Mouse (Mus musculus) thymus, postnatal 36 days (tissue): ENCODE results near the gene Ppwd1.
A peak's percentile ranks its signal among the peaks of the same experiment; 100 is the strongest.
"Not testable (repeated sequence)": the region's sequence is repeated elsewhere in the genome, so short reads cannot be mapped to it uniquely, and the experiment has no call there.

ENCODE experiments used
- DNase-seq, 2 experiments: peaks; one replicate each; pipeline ENCODE4 v3.0.0; 2022; ENCODE audit warnings: mixed read lengths in 2 of 2

The Ppwd1 gene

DNA sequence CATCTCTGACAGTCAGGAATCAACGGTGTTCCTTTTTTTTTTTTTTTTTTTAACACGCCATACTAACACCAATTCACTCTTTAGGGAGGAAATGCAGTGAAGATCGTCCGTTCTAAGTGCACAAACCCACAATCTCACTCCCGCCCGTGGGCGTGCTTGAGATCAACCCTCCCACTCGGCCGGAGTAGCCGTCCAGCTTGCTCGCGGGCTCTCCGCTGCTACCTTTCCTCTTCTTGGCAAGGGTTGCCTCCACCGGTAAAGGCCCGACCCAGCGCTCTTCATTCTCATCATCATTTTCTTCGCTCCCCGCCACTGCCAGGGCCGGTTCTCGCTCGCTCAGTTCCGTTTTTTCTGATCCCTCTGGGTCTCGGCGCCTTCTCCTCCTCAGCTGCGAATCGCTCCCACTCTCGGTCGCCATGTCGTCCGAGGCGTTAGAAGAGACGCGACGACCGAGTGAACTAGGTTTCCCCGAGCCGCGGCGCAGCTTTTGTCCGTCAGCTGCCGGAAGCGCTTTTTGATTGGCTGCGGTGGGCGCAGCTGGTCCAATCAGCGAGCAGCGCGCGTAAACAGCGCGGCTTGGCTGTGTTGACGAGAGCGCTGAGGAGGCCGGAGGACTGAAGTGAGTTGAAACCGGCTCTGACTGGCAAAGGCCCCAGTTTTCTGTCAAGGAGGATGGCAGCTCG, at the start of gene Ppwd1, which contains the start of gene Cenpk:
Gene Ppwd1, minus strand, starts transcription at position 460 of the 683 bp plus-strand sequence.
Gene Cenpk, plus strand, starts transcription at position 228 of the 683 bp plus-strand sequence.
- peak; percentile 95 to 96 for DNase-seq

DNA sequence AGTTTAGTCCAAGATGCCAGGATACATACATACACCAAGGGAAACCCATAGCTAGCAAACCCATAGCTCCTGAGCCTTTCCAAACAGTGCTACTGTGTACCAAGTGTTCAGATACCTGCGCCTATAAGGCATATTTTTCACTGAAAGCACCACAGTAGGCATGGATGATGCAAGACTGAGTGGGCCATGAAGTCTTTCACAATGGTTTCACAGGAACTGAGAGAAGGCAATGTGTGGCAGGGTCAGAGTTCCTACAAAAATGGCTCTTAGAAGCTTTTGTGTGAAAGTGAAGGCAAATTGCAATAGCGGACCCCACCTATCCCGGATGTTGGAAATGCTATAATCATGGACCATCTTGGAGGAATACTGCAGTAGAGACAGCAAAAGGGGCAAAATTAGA, 30.4 kb upstream of the Ppwd1 start:
- no peak for DNase-seq

DNA sequence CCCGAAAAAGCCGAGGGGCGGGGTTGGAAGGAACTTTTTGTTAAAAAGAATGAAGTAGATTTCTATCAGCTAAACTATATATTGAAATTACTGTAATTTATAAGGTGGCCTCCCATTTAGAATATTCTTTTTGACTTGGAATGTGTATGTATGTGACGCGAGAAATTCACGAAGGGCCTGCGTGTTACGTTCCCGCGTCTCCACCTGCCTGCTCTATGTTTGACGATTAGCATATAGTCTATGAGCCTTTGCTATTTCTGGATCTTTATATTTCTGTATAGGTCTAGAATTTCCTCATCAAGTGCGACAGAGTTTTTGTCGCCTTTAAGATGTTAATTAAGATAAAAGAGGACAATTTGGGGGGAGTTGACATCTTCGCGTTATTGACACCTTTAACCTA, 538 bp upstream of the Ppwd1 start:
- DNase-seq = no peak

DNA sequence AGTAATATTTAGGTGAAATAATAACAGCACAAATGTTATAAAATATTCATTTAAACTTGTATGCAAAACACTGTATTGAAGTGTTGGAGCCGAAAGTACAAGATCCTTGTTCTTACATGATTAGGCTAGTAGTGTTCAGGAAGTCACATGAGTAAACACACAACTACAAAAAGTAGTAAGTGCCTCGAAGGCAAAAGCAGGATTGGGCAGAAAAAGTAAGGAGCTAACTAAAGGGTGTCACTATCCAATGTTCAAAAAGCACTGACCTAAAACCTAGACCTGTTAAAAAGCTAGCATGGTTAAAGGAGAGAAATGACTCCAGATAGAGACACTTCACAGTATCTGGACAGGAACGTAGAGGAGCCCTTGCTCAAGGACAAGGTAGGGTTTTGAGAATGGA, 1.2 kb downstream of the Ppwd1 start:
- DNase-seq = no peak

DNA sequence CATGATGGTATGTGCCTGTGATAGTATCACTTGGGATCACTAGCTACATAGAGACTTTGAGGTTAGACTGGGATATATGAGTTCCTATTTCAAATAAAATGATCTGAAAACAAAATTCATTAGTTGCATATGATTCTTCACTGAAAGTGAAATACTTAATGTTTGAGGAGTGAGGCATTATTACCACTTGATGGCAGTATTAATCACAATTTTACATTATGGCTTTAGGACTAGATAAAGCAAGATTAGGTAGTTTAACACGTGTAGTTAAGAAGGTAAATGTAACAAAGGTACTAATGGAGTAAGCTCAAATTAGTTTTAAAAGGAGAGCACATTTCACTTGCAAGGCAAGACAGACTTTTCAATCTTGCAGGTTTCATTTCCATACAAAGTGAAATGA, 24.3 kb downstream of the Ppwd1 start:
- DNase-seq = no peak

DNA sequence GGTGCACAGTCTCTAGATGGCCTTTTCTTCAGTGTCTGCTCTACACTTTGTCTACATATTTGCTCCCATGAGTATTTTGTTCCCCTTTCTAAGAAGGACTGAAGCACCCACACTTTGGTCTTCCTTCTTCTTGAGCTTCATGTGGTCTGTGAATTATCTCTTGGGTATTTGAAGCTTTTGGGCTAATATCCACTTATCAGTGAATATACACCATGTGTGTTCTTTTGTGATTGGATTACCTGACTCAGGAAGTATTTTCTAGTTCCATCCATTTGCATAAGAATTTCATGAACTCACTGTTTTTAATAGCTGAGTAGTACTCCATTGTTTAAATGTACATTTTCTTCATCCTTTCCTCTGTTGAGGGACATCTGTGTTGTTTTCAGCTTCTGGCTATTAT, 32.8 kb downstream of the Ppwd1 start:
- DNase-seq = not testable (repeated sequence)

DNA sequence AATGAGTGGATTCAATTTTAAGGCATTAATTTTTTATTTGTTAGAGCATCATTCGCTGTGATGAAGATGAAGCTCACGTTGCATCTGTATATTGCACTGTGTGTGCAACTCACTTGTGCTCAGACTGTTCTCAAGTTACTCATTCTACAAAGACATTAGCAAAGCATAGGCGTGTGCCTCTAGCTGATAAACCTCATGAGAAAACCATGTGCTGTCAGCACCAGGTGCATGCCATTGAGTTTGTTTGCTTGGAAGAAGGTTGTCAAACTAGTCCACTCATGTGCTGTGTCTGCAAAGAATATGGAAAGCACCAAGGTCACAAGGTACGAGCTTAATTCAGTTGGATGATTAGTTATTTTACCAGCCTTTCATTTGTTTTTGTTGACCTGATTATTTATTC, 41.3 kb downstream of the Ppwd1 start:
- no peak for DNase-seq

DNA sequence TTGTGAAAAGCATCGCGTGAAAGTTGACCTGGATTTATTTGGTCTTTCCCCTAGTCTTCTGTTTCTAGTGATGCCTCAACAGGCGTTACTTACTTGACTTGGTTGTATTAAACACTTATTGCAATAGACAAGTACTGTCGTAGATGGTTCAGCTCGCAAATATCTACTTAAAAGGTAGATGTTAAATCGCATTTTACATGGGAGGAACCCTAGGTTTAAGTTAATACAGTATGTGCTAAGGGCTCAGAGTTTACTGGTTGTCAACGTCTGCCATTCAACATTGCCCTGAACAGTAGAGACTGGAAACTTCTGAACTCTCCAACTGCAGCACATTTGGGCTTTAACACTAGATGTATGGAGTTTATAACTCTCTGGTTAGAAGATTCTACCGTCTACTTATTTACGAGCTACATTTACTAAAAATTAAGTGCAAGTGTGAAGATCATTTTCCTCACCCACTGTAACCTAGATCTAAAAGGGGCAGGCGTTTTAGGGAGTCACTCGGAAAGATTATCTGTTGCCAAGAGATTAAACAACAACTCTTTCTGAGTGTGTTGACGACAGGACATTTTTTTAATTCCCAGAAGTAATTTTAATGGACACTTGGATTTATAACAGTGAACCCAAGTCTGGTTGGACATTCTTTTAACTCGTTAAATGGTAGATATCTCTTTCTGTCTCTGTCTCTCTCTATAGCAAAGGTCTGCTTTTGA, 49.3 kb downstream of the Ppwd1 start:
- DNase-seq = no peak

DNA sequence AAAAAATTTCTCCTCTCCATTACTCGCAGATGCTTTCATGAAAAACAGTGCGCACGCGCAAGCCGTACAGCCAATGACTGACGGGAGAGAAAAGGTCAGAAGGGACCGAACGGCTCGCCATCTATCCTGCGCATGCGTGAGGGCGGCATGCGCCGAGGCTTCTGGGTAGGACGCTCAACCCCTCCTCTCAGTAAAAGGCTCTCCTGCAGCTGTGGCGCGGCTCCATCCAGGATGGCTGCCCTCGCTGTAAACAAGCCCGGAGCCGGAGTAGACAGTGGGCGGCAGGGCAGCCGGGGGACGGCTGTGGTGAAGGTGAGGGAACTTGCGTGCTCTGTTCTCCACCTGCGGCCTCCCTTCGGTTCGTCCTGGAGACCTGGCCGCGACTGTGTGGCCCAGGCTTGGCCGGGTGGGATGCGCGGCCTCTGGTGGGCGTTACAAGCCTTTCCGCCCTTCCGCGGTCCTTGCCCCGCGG, 50.0 kb downstream of the Ppwd1 start, which contains the start of gene Trim23:
Gene Trim23, plus strand, starts transcription at position 148 of the 472 bp plus-strand sequence.
- DNase-seq = peak; percentile 93 to 97

DNA sequence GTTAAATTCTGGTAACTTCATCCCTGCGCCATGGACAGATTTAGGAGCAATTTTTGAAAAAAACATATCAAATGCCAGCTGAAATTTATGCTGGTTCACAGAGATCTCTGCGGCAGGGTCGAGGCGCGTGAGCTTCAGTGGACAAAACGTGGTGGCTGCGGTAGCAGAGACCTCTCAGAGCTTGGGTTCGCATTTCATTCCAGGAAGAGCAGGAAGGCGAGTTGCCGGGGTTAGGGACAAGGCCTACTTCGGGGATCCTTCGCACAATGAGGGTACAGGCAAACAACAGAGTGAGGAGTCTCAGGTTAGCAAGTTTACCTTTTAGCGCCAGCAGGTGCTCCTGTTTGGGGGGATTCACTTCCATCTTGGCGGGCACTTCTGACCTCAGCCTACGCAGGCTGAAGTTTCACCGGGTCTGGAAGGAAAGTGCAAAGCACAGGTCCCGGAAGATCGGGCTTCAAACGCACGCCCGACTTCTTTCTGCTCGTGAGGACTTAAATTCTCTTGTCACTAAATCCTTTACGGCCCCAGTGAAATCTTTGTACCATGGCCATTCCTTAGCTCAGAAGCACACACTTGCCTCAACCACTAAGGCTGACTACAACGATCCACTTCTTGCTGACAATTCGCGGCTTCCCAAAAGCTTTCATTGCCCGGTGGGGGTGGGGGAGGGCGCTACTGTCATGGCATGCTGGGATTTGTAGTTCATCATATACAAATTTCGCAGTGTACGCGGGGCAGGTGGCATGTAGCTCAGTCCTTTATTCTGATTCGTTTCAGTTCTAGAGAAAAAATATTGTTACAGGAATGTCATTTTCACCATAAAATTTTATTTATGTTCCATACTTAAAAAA, 50.6 kb downstream of the Ppwd1 start, which contains the start of gene Trappc13:
Gene Trappc13, minus strand, starts transcription at position 674 of the 854 bp plus-strand sequence.
- DNase-seq = peak in 1 of 2 experiments; percentile 81

DNA sequence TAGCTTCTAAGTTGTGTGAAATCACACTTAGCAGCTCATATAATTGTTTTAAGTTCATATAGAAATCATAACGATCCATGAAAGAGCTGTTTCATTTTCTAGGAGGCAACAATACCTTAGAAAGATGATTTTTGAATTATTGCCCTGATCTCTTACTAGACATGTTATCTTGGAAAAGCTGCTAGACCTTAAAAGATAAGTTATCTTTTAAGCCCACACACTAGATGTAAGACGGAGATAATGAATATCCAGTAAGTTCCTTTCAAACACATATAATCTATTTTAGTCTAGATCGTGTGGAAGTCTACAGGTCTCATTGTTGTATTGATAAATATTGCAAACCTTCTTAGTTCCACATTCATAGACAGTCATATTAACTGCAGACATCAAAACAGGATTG, 51.8 kb downstream of the Ppwd1 start:
- no peak for DNase-seq

DNA sequence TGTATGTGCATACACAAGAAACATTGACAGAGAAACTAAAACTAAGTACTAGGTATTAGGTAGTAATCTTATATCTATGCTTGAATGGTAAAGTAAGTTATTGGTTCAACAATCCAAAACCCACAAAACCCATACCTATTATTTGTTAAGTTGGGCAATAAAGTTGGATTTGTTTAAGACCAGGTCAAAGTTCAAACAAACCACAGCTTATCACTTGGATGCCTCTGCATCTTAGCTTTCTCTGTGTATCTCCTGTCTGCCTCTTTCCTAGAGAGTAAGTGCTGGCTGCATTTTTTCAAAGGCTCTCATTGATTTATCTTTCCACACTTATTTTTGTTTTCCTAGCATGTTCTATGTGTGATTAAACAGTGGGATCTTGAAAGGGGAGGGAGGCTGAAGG, 56.1 kb downstream of the Ppwd1 start:
- DNase-seq = no peak

DNA sequence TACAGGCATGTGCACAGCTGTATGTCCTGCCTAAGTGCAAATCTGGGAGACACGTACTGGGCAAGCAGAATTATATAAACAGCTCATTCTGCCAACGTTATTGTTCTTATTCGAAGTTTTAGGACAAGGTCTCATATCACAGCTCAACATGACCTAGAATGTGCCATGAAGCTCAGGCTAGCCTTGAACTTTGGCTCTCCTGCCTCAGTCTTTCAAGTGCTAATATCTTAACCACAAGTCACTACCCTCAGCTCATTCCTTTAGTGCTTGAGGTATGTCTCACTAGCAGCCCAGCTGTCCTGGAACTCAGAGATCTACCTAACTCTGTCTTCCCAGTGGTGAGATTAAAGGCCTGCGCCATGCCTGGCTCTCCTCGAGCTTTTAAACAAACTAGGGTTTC, 56.9 kb downstream of the Ppwd1 start:
- no peak for DNase-seq

DNA sequence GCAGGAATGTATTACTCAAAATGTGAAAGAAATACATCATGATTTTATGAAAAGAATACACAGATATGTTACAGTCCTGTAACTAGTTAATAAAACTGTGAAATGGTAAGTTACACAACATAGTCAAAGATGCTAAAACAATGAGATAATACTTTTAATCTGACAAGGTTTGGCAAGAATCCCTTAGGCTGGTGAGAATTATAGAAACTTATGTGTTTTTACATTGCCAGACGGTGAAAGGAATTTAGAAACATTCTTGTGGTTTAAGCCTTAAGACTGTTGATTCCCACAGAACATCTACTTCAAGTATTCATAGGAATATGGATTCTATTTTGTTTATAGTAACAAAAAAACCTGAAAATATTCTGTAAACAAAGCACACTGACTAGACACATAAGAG, 73.0 kb downstream of the Ppwd1 start:
- DNase-seq = no peak
